Mouse (Mus musculus) ES-CJ7 (cell line): ENCODE measurements at regions not wholly inside any gene's neighbourhood (a gene's known extent, or its start where the extent isn't known, plus 50 kb on each side); places are given as distances from the start of the nearest gene placed in this dataset.

Experiments used
- DNase-seq: peaks from one replicate; pipeline ENCODE4 v3.0.0; 2011; ENCODE audit warnings: low read depth, low spot score

DNA sequence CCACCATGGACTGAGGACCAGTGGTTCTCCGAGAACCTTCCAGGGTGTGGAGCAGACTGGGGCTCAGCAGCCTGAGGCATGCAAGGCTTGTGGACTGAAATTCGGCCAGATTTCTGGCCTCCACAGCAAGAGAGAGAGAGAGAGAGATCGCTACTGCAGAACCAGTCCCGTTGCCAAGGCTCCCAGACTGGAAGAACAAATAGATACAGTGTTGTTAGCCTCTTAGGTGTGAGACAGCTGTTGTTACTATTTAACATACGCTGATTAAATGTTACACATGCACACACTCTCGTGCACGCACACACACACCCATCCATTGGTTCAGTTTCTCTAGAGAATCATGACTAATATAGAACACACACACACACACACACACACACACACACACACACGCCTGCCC, 133.4 kb upstream of the Ajap1 start:
- no peak for DNase-seq

DNA sequence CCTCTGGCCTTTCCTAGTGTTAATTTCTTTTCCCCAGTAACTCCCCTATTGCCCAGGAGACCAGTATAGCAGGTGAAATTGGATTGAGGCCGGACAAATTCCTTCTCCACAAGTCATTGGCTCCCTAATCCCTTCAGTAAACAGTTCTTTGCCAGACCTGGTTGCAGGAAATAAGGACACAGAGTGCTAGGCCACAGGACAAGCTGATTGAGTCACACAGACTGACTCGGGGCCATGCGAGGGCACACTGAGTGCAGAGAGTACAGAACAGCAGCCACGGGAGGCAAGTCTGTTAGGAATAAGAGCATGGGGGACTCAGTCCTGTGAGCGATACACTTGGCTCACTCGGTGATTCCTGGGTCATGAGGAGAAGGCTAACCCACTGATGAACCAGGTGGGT, 134.3 kb upstream of the Ajap1 start:
- no peak for DNase-seq

DNA sequence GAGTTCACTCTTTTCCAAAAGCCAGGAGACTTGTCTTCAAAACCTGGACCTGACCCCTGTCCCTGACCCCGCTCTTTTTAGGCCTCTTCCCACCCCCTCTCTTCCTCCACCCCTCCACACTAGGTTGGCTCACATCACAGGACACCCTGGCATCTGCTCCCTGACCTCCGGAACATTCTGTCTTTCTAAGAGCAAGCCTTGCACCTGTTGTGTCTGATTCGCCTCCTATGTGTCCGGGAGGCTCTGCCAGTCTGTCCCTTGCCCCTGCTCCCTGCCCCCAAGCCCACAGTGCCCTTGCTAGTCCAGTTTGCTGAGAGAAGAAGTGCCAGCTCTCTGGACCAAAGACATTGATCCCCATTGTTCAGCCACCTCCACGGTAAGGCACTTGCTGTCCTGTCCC, 138.3 kb upstream of the Ajap1 start:
- no peak for DNase-seq

DNA sequence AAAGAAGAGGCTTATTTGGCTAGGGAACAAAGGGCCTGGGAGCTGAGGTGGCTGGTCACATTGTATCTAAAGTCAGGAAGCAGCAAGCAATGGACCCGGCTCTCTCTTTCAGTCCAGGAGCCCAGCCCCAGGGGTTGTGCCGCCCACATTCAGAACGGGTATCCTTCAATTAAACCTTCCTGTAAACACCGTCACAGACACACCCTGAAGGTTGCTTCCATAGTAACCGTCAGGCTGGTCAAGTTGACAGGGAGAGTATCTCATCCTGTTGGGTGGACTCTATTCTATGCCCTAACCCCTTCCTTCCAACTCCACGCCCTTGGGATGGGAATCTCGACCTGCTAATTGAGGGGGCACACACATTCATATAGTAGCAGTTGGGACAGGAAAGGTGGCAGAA, 148.6 kb upstream of the Ajap1 start:
- DNase-seq: peak; percentile 36

DNA sequence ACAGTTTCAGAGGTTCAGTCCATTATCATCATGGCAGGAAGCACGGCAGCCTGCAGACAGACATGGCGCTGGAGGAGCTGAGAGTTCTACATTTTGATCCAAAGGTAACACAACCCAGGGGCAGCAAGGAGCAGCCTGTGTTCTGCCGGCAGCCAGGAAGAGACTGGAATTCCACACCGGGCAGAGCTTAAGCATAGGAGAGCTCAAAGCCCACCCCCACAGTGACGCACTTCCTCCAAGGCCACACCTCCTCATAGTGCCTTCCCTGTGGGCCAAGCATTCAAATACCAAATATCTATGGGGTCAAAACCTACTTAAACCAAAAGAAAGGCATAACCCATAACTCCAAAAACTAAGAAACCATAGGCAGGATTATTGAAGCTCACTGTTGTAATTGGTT, 149.4 kb upstream of the Ajap1 start:
- peak; percentile 24 for DNase-seq

DNA sequence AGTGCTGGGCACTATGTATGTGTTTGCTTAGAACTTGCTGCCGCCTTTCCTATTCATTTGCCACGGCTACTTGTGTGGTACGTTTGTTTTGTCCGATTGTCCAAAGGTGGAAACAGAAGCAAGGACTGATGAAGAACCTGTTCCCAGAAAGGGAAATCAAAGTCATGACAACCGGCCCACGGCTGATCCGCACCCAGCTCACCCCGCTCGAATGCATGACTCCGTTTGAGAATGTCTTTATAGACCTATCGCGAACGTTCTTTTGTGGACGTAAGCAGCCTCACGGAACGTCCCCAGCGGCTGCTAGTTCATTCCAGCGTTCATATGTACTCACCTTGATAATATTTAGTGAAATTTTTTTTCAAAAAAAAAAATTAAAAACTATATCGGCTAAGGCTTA, 149.9 kb upstream of the Ajap1 start:
- DNase-seq: peak; percentile 19

DNA sequence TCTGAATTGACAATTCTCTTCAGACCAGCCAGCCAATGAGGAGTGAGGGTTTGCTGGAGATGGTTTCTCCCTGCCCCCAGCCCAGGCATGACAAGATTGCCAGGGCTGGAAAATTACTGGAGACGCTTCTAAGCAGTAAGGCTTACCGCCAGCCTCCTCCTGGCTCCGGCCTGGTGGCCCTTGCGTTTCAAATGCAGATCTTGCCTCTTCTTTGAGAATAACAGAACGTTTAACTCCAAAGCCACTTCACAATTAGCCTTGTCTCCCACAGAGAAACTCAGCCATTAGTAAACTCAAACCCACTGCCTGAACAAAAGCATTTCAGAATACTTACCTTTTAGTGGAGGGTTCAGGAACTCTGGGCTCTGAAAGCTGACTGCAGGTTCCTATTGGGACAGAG, 150.6 kb upstream of the Ajap1 start:
- peak; percentile 94 for DNase-seq

DNA sequence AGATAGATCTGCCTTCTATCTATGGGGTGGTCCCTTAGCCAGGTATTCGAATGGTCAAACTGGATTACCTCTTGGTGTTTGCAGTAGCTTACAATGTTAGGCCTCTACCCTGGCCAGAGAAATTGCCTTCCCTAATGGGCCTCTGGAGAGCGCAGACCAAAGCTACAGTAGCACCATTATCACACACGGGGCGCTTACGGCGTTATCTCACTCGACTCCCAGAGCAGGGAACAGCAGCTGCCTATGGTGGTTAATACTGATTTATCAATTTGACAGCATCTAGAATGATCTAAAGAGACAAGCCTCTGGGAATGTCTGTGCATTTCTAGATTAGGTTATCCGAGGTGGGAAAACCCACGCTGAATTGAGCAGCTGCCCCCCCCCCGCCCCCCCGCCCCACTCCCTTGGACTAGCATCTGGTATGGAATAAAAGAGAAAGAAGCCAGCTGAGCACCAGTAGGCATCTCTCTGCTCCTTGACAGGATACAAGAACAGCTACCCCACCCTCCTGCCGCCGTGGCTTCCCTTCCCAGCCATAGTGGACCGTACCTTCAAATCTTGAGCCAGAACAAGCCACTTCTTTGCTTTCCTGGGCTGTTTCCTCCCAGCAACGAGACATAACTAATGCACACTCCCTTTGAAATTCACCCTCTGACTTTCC, 151.7 kb upstream of the Ajap1 start:
- DNase-seq: no peak

DNA sequence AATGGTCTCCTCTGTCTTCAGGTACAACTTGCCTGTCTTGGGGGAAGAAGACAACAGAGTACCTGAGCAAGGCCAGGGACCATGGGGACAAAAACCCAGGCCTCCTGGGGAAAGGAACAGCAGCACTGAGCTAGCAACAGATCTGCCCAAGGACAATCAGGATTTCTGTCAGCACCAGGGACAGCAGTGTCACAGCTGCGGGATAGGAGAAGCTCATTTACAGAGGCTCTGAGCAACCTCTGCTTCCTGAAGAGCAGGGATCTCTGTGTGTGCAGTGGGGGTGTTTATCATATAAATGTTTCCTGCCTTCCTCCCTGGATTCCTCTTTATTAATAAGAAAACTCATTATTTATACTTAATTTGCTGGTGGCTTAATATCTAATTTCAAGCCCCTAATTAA, 155.4 kb upstream of the Ajap1 start:
- peak; percentile 29 for DNase-seq

DNA sequence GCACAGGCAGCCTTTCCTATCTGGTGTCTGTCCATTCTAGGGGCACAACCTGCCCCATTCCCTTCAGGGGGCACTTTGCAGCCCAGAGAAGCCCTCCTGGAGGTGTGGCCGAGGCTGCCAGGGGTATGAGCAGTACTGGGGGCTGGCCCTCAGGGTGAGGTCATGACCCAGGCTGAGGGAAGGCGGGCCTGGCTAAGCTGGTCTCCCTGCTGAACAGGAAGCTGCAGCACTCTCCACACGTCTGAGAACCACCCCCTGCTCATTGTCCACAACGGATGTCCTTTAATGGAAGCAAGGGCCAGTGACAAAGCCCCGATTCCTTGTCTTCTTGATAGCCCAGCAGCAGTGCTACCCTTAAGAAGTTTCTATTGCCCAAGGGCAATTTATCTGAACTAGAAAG, 169.2 kb upstream of the Ajap1 start:
- no peak for DNase-seq

DNA sequence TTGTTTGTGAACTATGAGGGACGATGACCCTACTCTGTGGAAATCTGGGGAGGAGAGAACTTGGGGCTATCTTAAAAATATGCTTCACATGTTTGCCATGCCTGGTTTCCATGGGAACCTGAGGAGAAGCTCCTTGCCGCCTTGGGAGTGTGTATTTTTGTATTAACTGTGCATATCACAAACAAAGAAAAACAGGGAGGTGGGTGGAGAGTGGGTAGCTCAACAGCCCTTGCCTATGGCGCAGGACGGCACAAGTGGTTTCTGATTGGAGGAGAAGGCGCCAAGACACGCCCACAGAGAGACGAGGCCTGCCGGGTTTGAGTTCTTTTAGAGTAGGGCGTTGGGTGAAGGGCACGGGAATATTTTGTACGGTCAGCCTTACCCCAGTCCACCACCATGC, 170.2 kb upstream of the Ajap1 start:
- no peak for DNase-seq

DNA sequence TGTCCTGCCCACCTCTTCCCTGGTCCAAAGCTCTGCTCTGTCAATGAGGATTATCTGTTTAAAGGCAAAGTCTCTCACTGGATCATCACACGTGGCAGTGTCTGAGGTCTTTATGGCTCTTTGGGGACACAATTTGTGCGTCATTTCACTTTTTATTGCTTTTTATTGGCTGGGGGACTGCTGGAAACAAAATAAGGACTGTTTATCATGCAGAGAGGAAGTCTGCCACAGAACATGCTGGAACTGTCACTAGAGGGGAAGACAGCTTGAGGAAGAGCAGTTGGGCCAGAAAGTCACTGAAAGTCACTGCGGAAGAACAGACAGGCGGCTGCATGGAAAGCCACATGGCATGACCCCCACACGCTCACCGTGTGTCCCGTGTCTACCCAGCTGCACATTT, 180.1 kb upstream of the Ajap1 start:
- no peak for DNase-seq

DNA sequence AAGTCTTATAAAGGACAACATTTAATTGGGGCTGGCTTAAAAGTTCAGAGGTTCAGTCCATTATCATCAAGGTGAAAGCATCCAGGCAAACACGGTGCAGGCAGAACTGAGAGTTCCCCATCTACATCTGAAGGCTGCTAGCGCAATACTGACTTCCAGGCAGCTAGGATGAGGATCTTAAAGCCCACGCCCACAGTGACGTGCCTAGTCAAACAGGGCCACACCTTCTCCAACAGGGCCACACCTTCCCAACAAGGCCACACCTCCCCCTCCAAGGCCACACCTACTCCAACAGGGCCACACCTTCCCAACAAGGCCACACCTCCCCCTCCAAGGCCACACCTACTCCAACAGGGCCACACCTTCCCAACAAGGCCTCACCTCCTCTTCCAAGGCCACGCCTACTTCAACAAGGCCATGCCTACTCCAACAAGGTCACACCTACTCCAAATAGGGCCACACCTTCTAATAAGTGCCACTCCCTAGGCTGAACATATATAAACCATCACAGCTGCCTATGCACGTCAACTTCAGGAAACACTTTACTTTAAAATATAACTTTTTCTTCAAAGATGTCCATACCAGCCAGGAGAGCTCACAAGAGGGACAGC, 184.1 kb upstream of the Ajap1 start:
- DNase-seq: peak; percentile 71

DNA sequence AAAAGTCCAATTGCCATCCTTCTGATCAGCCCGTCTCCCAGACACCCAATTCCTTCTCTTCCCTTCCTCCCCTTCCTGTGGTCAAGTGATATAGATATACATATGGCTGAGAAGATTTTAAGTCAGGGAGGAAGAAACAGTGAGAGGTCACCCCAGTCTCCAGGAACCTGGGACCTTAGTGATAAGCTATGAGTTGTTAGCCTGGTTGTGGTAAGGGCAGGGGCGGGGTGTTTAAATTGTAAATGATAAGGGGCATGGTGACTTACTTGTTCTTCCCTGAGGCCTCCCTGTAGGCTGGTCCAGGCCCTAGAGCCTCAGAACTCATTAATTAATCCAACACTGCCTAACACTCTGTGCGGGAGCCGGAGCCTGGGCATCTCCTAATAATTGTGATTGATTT, 186.5 kb upstream of the Ajap1 start:
- DNase-seq: no peak

DNA sequence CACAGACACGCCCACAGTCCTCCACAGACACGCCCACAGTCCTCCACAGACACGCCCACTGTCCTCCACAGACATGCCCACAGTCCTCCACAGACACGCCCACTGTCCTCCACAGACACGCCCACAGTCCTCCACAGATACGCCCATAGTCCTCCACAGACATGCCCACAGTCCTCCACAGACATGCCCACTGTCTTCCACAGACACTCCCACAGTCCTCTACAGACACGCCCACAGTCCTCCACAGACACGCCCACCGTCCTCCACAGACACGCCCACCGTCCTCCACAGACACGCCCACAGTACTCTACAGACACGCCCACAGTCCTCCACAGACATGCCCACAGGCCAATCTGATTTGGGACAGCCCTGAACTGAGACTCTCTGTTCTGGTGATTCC, 187.6 kb upstream of the Ajap1 start:
- DNase-seq: peak; percentile 84

DNA sequence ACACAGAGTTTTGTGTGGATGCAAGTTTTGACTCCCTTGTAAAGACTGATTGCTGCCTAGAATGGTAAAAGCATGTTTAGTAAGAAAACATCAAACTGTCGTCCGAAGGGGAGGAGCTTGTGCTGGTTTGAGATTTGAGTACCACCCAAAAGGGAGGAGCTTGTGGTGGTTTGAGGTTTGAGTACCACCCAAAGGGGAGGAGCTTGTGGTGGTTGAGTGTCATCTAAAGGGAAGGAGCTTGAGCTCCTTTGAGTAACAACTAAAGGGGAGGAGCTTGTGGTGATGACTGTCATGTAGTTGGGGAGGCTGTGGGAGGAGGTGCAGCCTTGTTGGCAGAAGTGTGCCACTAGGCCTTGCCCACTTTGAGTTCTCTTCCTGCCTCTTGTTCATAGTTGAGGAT, 192.8 kb upstream of the Ajap1 start:
- peak; percentile 13 for DNase-seq

DNA sequence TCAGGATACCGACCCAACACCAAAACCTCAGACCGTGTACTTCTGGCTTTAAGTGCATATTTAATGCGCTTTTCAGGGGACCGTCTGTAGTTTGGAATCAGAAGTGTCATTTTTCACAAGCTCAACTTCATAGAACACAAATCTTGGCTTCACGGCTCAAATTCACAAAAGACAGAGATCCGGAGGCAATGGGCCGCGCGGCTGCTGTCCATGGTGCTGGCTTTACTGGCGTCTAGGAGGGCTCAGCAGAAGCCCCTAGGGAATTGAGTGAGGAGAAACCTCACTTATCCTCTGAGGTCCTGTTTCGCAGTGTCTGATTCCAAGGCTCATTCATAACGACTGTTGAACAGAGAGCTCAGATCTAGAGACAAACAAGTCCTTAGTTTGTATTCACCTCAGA, 196.5 kb upstream of the Ajap1 start:
- peak; percentile 35 for DNase-seq

DNA sequence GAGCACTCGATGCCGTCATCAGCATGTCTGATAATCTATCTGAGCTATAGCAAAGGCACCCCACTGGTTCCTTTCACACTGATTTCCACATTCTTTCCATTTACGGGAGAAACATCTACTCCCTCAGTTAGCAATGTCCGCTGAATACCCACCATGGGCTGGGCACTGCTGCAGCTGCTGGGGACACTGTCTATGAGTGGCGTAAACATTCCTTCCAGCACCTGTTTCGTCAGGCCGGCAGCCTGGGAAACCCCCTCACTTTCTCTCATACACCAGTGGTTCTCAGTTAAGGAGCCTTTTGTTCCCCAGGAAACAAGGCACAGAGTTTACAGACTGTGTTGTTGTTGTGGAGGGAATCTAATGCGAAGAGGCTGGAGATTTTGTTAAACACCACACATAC, 205.8 kb upstream of the Ajap1 start:
- no peak for DNase-seq

DNA sequence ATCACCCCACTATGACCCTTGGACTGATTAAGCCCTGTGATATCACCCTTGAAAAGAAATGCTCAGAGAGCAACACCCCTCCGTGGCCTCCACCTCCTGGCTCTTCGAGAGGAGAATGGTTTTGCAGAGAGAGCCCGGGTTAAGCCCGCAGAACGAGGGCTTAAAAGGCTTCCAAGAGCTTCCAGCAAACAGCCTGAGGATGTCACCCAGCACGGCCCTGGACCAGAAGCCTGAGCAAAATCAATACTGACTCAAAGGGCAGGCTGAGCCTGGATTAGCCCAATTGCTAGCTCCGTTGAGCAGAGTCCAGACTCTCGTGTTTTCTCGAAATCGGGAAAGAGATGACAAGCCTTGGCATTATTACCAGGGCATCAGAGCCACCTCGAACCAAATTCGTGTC, 211.3 kb upstream of the Ajap1 start:
- DNase-seq: no peak

DNA sequence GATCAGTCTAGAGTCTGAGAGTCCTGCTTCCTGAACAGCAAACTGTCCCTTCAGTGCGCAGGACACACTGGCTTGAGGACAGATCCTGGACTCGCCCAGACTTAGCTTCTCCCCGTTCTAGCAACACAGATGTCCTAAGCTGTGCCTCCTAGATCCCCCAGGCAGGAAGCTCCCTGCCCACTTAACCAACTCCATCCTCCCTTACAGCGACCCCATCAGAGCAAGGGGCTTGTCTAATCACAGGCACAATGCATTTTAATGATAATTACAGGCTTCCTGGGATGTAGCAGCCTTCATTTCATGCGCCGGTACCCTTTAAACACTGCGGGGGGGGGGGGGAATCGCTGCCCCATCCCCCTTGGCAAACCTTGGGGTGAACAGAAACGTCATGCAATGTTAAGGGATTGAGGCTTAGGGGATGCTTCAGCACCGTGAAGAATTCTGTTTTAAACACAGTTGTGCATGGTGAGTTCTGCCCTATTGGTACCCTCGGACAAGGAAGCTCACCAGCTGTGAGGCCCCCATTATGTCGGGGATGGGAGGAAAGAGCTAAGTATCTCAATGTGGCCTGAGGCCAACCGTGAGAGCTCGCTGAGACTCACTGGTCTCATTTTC, 213.9 kb upstream of the Ajap1 start:
- no peak for DNase-seq

DNA sequence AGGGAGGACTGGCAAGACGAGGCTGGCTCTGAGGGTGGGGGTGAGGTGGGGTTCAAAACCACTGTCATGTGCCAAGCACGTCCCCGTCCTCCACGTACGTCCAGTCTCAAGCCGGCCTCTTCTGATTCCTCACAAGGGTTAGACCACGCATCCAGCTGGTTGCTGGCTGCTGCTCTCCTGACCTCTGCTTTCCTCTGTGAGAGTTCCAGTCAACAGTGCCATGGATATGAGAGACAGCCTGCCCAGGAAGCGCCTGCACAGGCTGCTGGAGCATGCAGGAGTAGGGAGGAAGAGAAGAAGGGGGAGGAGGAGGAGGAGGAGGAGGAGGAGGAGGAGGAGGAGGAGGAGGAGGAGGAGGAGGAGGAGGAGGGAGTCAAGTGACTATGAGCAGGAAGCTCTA, 224.6 kb upstream of the Ajap1 start:
- no peak for DNase-seq

DNA sequence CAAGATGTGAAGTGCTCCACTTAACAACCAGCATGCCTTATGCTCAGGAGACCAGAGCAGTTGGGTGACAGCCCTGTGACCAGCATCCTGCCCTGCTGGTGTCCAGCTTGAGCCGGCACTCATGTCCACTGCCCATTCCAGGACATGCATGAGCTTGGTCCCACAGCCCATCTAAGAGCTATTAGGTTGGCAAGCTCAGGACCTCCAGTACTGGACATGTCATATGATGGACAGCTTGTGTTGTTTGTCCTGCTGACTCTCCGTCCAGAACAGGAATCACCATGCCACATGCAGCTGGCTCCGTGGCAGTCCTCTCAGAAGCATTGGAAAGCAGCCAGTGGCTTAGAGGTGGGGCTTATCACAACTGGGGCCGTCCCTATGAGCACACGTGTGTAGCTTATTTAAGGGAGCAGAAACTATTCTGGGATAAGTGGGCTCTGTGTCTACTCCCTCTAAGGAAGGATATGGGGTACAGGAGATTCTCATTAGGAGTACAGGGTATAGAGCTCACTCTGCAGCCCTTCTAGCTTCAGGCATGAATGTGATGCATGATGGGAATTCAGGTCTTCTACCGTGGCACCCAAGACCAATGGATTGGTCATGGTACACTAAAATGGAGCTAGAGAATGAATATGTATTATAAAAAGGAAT, 232.5 kb upstream of the Ajap1 start:
- DNase-seq: no peak

DNA sequence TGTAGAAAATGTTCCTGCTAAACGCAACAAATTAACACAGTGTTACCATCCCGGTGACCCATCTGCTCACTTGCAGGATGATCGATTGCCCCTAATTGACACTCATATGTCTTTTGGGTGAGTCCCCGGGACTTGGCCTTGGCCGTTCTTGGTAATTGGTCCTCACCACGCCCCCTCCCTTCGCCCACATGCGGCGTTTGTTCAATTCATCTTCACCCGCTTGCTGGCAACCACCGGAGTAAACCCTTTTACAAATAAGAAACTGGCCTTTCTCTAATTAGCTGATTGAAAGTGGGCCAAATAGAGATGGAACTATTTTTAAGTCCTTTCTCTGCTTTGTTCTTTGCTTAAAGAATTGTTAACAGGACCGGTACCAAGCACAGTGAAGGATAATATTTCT, 234.7 kb upstream of the Ajap1 start:
- no peak for DNase-seq
